Mouse (Mus musculus): ENCODE results near the gene Phactr2.

Gene Phactr2

GRCm38 (mm10) chr10:13388116-13388922 lies 85.9 kb downstream of the Phactr2 start:
- DNase-seq = no peak

- no peak for DNase-seq
Measured at GRCm38 (mm10) chr10:13384866-13385265, 89.3 kb downstream of the Phactr2 start.

GRCm38 (mm10) chr10:13377895-13378294 lies 96.3 kb downstream of the Phactr2 start:
- DNase-seq = no peak

GRCm38 (mm10) chr10:13376428-13377260 lies 97.6 kb downstream of the Phactr2 start:
- DNase-seq = no peak

- no peak for DNase-seq
Measured at GRCm38 (mm10) chr10:13375820-13376219, 98.4 kb downstream of the Phactr2 start.

- no peak for DNase-seq
Measured at GRCm38 (mm10) chr10:13369581-13370375, 104.4 kb downstream of the Phactr2 start.

- DNase-seq = no peak
Measured at GRCm38 (mm10) chr10:13364286-13364580, 110.0 kb downstream of the Phactr2 start.

- DNase-seq = no peak
Measured at GRCm38 (mm10) chr10:13363499-13364285, 110.5 kb downstream of the Phactr2 start.

- DNase-seq = no peak
Measured at GRCm38 (mm10) chr10:13360913-13361312, 113.3 kb downstream of the Phactr2 start.

- DNase-seq = no peak
Measured at GRCm38 (mm10) chr10:13359846-13360245, 114.4 kb downstream of the Phactr2 start.

GRCm38 (mm10) chr10:13358679-13359078 lies 115.5 kb downstream of the Phactr2 start:
- no peak for DNase-seq

GRCm38 (mm10) chr10:13346609-13347290 lies 127.5 kb downstream of the Phactr2 start:
- DNase-seq = no peak

GRCm38 (mm10) chr10:13340583-13340982 lies 133.6 kb downstream of the Phactr2 start:
- no peak for DNase-seq

- DNase-seq = no peak
Measured at GRCm38 (mm10) chr10:13336964-13337363, 137.2 kb downstream of the Phactr2 start.

GRCm38 (mm10) chr10:13335814-13336213 lies 138.4 kb downstream of the Phactr2 start:
- no peak for DNase-seq

GRCm38 (mm10) chr10:13335347-13335746 lies 138.9 kb downstream of the Phactr2 start:
- DNase-seq = no peak

- DNase-seq = no peak
Measured at GRCm38 (mm10) chr10:13333781-13334180, 140.4 kb downstream of the Phactr2 start.

- DNase-seq = no peak
Measured at GRCm38 (mm10) chr10:13332985-13333384, 141.2 kb downstream of the Phactr2 start.

- no peak for DNase-seq
Measured at GRCm38 (mm10) chr10:13331405-13332032, 142.7 kb downstream of the Phactr2 start.

GRCm38 (mm10) chr10:13328602-13329001 lies 145.6 kb downstream of the Phactr2 start:
- DNase-seq = no peak

- no peak for DNase-seq
Measured at GRCm38 (mm10) chr10:13326149-13326873, 147.9 kb downstream of the Phactr2 start.

Measured in thymus, postnatal 36 days (tissue).